Mouse (Mus musculus): ENCODE data around the gene Gpr107.

DNA sequence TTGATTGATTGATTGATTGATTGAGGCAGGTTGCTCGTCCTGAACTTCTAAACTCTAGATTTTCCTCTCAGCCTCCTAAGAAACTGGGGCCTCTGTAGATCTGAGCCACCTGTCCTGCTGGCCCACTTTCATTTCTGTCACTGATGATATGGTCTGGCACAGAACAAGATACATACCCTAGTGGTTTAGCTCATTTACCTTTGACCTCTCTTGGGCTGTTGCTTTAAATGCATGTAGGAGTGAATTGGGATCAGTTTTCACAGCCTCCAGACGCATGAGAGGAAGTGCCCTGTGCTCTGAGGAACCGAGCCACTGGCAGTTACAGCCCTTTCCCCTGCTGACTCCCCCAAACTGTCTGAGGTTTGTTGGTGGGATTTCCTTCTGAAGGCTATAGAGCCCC is 50.2 kb downstream of the Gpr107 start:
- no peak for TF ChIP-seq CTCF (IDR thresholded peaks at IDR 0.05; ENCODE audit: low read depth, low read length)
- TF ChIP-seq POLR2A (IDR thresholded peaks at IDR 0.05; ENCODE audit: insufficient read depth, low read length): no peak

Measured in ES-Bruce4 (cell line).